Mouse (Mus musculus) hindbrain, embryonic 12.5 days (tissue): Measurements from ENCODE around the gene Kif18a. TPM values are rescaled to one million over a fixed set of nuclear protein-coding genes. Genes with fewer than 3 reads are reported as not detected.

Source experiments
- ATAC-seq: fragments of 200-750 bp; cut with Nextera tagmentation; 2 replicates; pipeline ENCODE4 v1.8.0; 2017; ENCODE audit warnings: moderate TSS enrichment; ENCODE audit not compliant: low FRiP score
- H3K27ac ChIP-seq: fragments of 300-500 bp; sonication (generic); 2 replicates; pipeline ENCODE4 v1.5.1; 2016; ENCODE audit warnings: mild to moderate bottlenecking
- H3K27me3 ChIP-seq: fragments of 300-500 bp; sonication (generic); 2 replicates; pipeline ENCODE4 v1.6.1; 2016; ENCODE audit warnings: mild to moderate bottlenecking
- H3K36me3 ChIP-seq: fragments of 300-500 bp; sonication (generic); 2 replicates; pipeline ENCODE4 v1.6.1; 2016; ENCODE audit warnings: mild to moderate bottlenecking
- H3K4me1 ChIP-seq: fragments of 300-500 bp; sonication (generic); 2 replicates; pipeline ENCODE4 v1.6.1; 2016
- H3K4me2 ChIP-seq: fragments of 300-500 bp; sonication (generic); replicated peaks from 2 replicates; pipeline ENCODE4 v1.6.1; 2016; ENCODE audit warnings: mild to moderate bottlenecking
- H3K4me3 ChIP-seq: fragments of 300-500 bp; sonication (generic); 2 replicates; pipeline ENCODE4 v1.5.1; 2016; ENCODE audit warnings: mild to moderate bottlenecking
- H3K9ac ChIP-seq: fragments of 300-500 bp; sonication (generic); 2 replicates; pipeline ENCODE4 v1.6.1; 2016; ENCODE audit warnings: mild to moderate bottlenecking, moderate library complexity
- H3K9me3 ChIP-seq: fragments of 300-500 bp; sonication (generic); replicated peaks from 2 replicates; pipeline ENCODE4 v1.6.1; 2016; ENCODE audit warnings: mild to moderate bottlenecking
- WGBS: fragments of 180-500 bp; shearing (Covaris S2); methylation state at CpG from one replicate; pipeline ENCODE4 v1.1.7; 2016; 5-methylcytosine and 5-hydroxymethylcytosine counted together
- polyA plus RNA-seq: library from polyadenylated mRNA; unstranded; fragments of >200 nt; fragmentation: Nextera tagmentation; extraction: Ambion mirVana; gene quantifications from 2 replicates; pipeline ENCODE4 v1.2.1, GENCODE M21; 2016

Kif18a gene
- 22.1 and 23.2 TPM in 2 replicates for polyA plus RNA-seq

DNA sequence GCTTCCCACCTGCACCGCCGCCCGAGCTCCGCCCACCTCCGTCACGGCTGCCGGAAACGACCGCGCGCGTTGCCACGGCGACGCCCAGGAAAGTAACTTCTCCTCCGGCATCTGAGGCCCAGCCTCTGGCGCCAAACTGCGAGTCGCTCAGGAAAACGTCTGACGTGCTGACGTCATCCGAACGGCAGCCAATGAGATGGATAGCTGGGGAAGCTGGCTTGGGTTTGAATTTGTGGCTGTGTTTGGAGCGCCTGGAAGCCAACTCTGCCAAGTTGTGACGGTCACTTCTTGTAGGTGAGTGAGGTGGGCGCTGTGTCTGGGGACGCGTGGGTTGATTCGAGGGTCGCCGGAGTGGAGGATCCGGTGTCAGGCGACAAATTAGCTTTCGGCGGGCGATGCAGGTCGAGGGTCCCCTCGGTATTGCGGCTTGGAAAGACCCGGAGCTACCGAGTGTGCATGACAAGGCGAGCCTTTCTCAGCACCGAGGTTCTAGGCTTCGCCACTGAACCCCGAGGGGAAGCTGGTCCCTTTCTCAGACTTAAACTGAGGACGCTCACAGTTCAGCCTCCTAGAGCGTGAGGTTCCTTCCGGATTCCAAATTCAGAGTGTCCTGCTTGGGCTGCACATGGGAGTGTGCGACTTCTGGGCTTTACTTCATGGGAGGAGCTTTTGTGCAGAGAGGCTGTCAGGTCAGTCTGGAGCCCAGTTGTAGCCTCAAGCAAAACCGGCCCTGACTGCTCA lies at the start of gene Kif18a, which contains the start of gene Mettl15:
TSS of gene Kif18a (plus strand) at position 139 of the 741 bp plus-strand sequence.
TSS of gene Mettl15 (minus strand) at position 149 of the 741 bp plus-strand sequence.
- H3K27me3 ChIP-seq, result no peaks in the 10 kb centered on the region
- peak within 1 kb of the TSS; percentile 67 for H3K27ac ChIP-seq
- ATAC-seq, result peak; percentile 98
- peaks cover 11% of the 10 kb centered on the region; the same call in 1 of the 2 replicates for H3K4me1 ChIP-seq
- no peaks in the 10 kb centered on the region for H3K36me3 ChIP-seq
- peak within 1 kb of the TSS; percentile 66 for H3K4me3 ChIP-seq
- peak within 1 kb of the TSS; percentile 83 for H3K4me2 ChIP-seq
- no peaks in the 10 kb centered on the region for H3K9me3 ChIP-seq
- peak within 1 kb of the TSS; percentile 61 for H3K9ac ChIP-seq
- under 1% methylated on average over 51 of the region's 51 CpGs for WGBS

DNA sequence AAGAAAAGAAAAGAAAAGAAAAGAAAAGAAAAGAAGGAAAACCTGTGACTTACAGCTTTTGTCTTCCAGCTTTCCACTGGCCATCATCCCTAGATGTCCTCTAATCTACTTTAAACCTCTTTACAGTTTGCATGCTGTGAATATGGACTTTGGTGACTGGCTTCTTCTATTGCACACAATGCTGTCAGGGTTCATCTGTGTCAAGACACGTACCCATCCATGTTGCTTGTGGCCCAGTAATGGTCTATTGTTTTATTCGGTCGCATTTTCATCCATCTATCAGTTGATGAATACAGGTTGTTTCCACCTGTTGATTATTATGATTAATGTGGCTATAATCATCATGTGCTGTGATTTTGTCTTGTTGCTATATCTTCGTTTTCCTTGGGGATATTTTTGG lies 46.7 kb upstream of the Kif18a start:
- H3K4me2 ChIP-seq, result no peak overlapping the region
- ATAC-seq, result no peak
- WGBS, result 84% methylated on average over 4 of the region's 4 CpGs

DNA sequence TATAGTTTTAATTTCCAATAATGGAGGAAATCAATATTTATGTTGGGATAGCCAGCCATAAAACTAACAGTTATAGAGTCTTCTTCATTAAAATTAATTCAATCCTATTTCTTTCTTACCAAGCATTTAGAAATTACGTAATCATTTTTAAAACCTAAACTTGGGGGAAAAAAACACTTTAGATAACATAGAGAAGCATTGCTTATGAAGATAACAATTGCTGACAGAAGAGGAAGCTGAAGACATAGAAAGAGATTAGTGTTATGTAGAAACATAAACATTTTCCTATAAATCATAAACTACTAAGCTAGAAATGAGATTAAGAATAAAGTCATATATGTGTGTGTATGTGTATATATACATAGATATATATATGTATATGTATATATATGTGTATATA lies 44.8 kb upstream of the Kif18a start:
- ATAC-seq, result no peak
- Histone ChIP-seq H3K27me3 (no peaks in the 10 kb centered on the region), H3K4me1 (no peaks in the 10 kb centered on the region), H3K9me3 (no peaks in the 10 kb centered on the region), H3K36me3 (no peaks in the 10 kb centered on the region), H3K9ac (no peak overlapping the region), H3K4me2 (no peak overlapping the region), H3K4me3 (no peak overlapping the region), H3K27ac (no peak overlapping the region)
- WGBS, result 93% methylated on average over 1 of the region's 1 CpGs

More for the DNA sequence above, 46.7 kb upstream of the Kif18a start:
- no peaks in the 10 kb centered on the region for H3K9me3 ChIP-seq
- no peaks in the 10 kb centered on the region for H3K36me3 ChIP-seq
- no peaks in the 10 kb centered on the region for H3K4me1 ChIP-seq
- H3K27ac ChIP-seq, result no peak overlapping the region
- no peak overlapping the region for H3K4me3 ChIP-seq
- no peaks in the 10 kb centered on the region for H3K27me3 ChIP-seq
- no peak overlapping the region for H3K9ac ChIP-seq

DNA sequence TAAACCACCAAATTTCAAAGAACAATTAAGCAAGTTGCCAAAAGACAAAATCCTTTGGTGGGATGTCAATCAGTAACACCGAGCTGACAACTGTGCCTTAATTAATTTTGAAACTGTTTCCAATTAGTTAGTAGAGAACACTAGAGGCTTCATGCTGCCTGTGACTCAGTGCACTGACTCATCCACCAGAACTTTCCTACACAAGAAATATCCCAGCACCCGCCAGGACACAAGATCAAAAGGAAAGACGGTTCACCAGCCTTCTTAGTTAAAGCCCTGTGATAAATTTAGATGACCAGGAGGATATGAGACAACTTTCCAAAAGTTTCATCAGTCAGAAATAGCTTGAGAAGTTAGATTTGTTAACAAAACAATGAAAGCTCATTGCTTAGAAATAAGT lies 38.6 kb upstream of the Kif18a start:
- Histone ChIP-seq H3K36me3 (no peaks in the 10 kb centered on the region), H3K27me3 (no peaks in the 10 kb centered on the region), H3K4me1 (no peaks in the 10 kb centered on the region), H3K9ac (no peak overlapping the region), H3K9me3 (no peaks in the 10 kb centered on the region), H3K4me2 (no peak overlapping the region), H3K4me3 (no peak overlapping the region), H3K27ac (no peak overlapping the region)
- WGBS, result 65% methylated on average over 3 of the region's 3 CpGs
- ATAC-seq, result no peak

DNA sequence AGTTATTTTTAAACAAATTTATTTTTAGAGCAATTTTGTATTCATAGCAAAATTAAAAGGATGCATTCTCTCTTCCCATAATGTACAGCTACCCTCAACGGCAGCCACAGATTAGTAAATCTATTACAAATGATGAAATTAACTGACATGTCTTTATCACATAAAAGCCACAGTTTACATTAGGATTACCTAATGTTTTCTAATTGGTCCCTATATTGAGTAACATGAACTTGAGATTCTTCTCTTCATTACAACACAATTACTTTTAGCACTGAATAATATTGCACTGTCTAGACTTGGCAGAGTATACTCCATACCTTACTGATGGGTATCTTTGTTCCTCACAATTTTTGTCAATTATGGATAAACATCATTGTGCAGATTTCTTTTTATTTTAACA lies 17.8 kb upstream of the Kif18a start:
- ATAC-seq, result no peak
- Histone ChIP-seq H3K36me3 (no peaks in the 10 kb centered on the region), H3K4me1 (no peaks in the 10 kb centered on the region), H3K4me3 (no peak overlapping the region), H3K27ac (no peak overlapping the region), H3K27me3 (no peaks in the 10 kb centered on the region), H3K4me2 (no peak overlapping the region), H3K9me3 (no peaks in the 10 kb centered on the region), H3K9ac (no peak overlapping the region)
- 95% methylated on average over 1 of the region's 1 CpGs for WGBS

DNA sequence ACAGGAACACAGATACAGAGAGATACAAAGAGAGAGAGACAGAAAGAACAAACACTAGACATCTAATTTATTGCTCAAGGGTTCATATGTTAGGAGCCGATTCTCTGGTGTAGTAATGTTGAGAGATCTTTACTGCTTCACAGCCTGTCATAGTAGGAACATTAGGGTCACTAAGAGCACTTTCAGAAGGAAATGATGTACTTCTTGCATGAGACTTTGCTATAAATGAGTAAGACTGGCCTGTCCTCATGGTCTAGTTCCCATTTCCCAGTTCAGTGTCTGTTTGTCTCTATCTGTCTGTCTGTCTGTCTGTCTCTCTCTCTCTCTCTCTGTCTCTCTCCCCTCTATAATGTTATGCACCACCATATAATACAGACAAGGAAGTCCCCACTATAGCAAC lies 7.4 kb upstream of the Kif18a start:
- Histone ChIP-seq H3K36me3 (no peaks in the 10 kb centered on the region), H3K4me1 (peaks cover 3% of the 10 kb centered on the region; the same call in 1 of the 2 replicates), H3K27me3 (no peaks in the 10 kb centered on the region), H3K9me3 (no peaks in the 10 kb centered on the region), H3K27ac (no peak overlapping the region), H3K9ac (no peak overlapping the region), H3K4me3 (no peak overlapping the region), H3K4me2 (no peak overlapping the region)
- no peak for ATAC-seq
- WGBS, result 98% methylated on average over 1 of the region's 1 CpGs

DNA sequence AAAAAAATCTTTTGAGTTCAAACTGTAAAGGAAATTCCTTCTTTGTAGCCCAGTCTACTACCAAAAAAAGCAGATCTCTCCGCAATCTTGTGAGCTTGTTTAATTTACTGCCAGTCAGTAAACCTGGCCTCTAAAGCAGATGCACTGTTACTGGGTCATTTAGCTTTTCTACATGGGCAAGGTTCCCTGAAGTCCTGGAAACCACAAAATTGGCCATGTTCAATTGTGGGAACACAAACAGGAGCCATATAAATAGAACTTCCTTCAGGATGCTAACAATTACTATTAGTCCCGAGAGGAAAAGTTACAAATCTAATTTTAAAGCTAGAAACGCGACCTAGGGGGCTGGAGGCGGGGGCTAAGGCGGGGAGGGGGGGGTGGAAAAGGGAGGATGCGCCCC lies 2.9 kb upstream of the Kif18a start:
- H3K4me1 ChIP-seq, result peaks cover 10% of the 10 kb centered on the region; the same call in 1 of the 2 replicates
- H3K36me3 ChIP-seq, result no peaks in the 10 kb centered on the region
- WGBS, result 6% methylated on average over 7 of the region's 7 CpGs
- peak overlapping the region; percentile 41 for H3K4me3 ChIP-seq
- no peaks in the 10 kb centered on the region for H3K9me3 ChIP-seq
- no peaks in the 10 kb centered on the region for H3K27me3 ChIP-seq
- peak overlapping the region; percentile 49 for H3K9ac ChIP-seq
- H3K27ac ChIP-seq, result no peak overlapping the region
- no peak for ATAC-seq
- peak overlapping the region; percentile 56 for H3K4me2 ChIP-seq

DNA sequence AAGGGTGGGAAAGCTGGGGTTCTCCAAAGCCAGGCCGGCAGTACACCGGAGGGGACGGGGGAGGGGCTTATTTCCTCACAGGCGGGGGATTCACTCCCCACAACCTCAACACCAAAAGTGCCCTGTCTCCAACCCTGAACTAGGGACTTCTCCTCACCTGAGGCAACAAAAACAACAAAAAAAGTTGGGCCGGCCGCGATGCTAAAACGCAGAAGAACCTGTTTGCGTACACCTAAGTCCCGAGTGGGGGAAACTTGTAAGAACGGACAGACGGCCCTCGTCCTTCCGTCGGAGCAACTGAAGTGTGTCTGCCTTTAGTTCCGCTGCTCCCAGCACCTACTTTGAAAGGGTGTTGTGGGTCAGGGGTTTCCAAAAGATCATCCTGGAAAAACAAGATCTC lies 2.5 kb upstream of the Kif18a start:
- under 1% methylated on average over 16 of the region's 16 CpGs for WGBS
- no peaks in the 10 kb centered on the region for H3K36me3 ChIP-seq
- no peak for ATAC-seq
- H3K4me1 ChIP-seq, result peaks cover 10% of the 10 kb centered on the region; the same call in 1 of the 2 replicates
- H3K4me3 ChIP-seq, result peak overlapping the region; percentile 41
- H3K27ac ChIP-seq, result no peak overlapping the region
- no peaks in the 10 kb centered on the region for H3K27me3 ChIP-seq
- peak overlapping the region; percentile 49 for H3K9ac ChIP-seq
- H3K9me3 ChIP-seq, result no peaks in the 10 kb centered on the region
- H3K4me2 ChIP-seq, result peak overlapping the region; percentile 56

DNA sequence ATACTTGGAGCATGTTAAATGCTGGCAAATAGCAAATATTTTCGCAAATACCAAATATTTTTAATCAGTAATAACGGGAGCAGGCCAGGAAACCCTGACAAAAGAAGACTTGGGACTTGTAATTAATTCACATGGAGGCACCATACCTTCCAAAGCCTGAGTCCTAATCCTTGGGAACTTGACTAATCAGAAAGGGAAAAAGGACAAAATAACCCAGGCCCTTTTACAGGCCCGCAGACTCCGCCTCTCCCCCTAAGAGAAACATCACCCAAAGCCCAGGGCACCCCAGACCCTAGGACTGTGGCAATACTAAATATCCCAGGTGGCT lies 302 bp upstream of the Kif18a start:
- H3K4me2 ChIP-seq, result peak overlapping the region; percentile 83
- no peaks in the 10 kb centered on the region for H3K36me3 ChIP-seq
- H3K9ac ChIP-seq, result peak overlapping the region; percentile 61
- 4% methylated on average over 4 of the region's 4 CpGs for WGBS
- no peak for ATAC-seq
- no peaks in the 10 kb centered on the region for H3K9me3 ChIP-seq
- peak overlapping the region; percentile 66 for H3K4me3 ChIP-seq
- peaks cover 11% of the 10 kb centered on the region; the same call in 1 of the 2 replicates for H3K4me1 ChIP-seq
- H3K27me3 ChIP-seq, result no peaks in the 10 kb centered on the region
- peak overlapping the region; percentile 55; the same call in 1 of the 2 replicates for H3K27ac ChIP-seq

DNA sequence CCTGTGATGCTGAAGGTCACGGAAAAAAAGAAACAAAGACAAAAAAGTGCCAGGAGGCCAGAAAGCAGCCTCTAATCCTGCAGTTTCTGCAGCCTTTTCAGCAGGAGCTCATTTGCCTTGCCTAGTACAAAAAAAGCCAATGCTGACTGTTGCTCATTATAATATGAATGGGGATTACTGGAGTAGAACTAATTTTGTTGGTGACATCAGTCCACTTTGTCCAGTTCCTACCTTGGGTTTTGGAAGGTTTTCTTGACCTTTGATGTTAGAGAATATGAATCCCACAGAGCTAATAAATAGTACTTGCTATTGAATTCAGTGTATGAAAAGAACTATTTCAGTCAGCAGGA lies 778 bp downstream of the Kif18a start:
- Histone ChIP-seq H3K27ac (peak overlapping the region; percentile 67), H3K27me3 (no peaks in the 10 kb centered on the region), H3K4me3 (peak overlapping the region; percentile 66), H3K9ac (peak overlapping the region; percentile 60; the same call in 1 of the 2 replicates), H3K9me3 (no peaks in the 10 kb centered on the region), H3K4me1 (peaks cover 11% of the 10 kb centered on the region; the same call in 1 of the 2 replicates), H3K36me3 (no peaks in the 10 kb centered on the region), H3K4me2 (peak overlapping the region; percentile 83)
- WGBS, result 0% methylated on average over 1 of the region's 1 CpGs
- peak; percentile 20 for ATAC-seq

DNA sequence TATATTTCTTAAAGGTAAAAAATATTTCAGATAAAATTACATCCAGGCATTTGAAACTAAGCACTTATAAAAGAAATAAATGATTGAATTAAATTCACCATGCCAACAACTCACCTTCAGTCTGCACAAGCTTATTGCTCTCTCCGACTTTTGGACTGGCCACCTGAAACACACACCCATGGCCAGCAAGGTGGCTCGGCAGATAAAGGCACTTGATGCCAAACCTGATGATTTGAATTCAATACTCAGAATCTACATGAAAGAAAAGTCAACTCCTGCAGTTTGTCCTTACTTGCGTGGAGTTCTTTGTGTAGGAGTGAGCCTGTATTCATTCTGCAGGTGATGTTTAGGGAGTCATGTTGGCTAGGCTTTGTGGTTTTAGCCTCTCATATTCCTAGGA lies 3.6 kb downstream of the Kif18a start:
- Histone ChIP-seq H3K9me3 (no peaks in the 10 kb centered on the region), H3K9ac (no peak overlapping the region), H3K4me3 (no peak overlapping the region), H3K27ac (no peak overlapping the region), H3K27me3 (no peaks in the 10 kb centered on the region), H3K36me3 (no peaks in the 10 kb centered on the region), H3K4me2 (no peak overlapping the region), H3K4me1 (peaks cover 7% of the 10 kb centered on the region; the same call in 1 of the 2 replicates)
- WGBS, result 89% methylated on average over 3 of the region's 3 CpGs
- no peak for ATAC-seq

DNA sequence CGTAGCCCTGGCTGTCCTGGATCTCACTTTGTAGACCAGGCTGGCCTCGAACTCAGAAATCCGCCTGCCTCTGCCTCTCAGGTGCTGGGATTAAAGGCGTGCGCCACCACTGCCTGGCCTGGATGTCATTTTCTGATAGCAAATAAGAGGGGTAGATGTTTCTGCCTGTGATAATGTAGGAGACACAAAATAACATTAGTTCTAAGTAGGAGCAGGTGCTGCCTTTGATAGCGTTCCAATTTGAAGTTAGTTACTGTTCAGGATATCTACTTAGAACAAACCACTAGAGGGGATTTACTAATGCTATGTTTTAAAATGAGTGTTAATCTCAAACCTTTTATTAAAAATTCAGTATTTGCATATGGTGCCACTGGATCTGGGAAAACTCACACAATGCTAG lies 8.8 kb downstream of the Kif18a start:
- H3K36me3 ChIP-seq, result peaks cover 12% of the 10 kb centered on the region; the same call in 1 of the 2 replicates
- no peak overlapping the region for H3K27ac ChIP-seq
- ATAC-seq, result no peak

DNA sequence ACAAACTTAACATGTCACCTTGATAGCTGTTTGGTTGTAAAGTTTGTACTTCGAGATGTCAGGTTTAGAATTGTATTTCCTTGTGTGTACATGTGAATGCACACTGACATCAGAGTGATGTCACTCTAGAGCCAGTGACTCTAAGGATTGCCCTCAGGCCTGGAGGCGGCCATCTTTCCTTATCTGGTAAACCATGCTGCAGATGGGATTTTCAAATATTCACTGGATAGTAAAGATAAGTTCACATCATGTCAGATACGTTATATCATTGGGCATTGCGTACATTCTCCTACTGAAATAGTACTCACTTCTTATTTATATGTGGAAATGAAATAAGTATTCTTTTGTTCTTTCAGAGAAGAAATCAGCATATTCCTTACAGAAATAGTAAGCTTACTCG lies 15.7 kb downstream of the Kif18a start:
- Histone ChIP-seq H3K4me3 (no peak overlapping the region), H3K27ac (no peak overlapping the region), H3K36me3 (peaks cover 12% of the 10 kb centered on the region; the same call in 1 of the 2 replicates), H3K9me3 (no peaks in the 10 kb centered on the region), H3K4me1 (no peaks in the 10 kb centered on the region), H3K9ac (no peak overlapping the region), H3K27me3 (no peaks in the 10 kb centered on the region), H3K4me2 (no peak overlapping the region)
- WGBS, result 92% methylated on average over 5 of the region's 5 CpGs
- no peak for ATAC-seq

More for the DNA sequence above, 8.8 kb downstream of the Kif18a start:
- Histone ChIP-seq H3K9ac (no peak overlapping the region), H3K27me3 (no peaks in the 10 kb centered on the region), H3K9me3 (no peaks in the 10 kb centered on the region), H3K4me2 (no peak overlapping the region), H3K4me3 (no peak overlapping the region), H3K4me1 (no peaks in the 10 kb centered on the region)
- 95% methylated on average over 6 of the region's 6 CpGs for WGBS
